Mouse (Mus musculus): ENCODE measurements around the gene Nek4. TPM values are rescaled to one million over a fixed set of nuclear protein-coding genes. Genes with fewer than 3 reads are reported as not detected.

Gene Nek4
- 11.9 and 12.3 TPM in 2 replicates for polyA plus RNA-seq (2014; fragmentation: Nextera tagmentation; extraction: Ambion mirVana)

DNA sequence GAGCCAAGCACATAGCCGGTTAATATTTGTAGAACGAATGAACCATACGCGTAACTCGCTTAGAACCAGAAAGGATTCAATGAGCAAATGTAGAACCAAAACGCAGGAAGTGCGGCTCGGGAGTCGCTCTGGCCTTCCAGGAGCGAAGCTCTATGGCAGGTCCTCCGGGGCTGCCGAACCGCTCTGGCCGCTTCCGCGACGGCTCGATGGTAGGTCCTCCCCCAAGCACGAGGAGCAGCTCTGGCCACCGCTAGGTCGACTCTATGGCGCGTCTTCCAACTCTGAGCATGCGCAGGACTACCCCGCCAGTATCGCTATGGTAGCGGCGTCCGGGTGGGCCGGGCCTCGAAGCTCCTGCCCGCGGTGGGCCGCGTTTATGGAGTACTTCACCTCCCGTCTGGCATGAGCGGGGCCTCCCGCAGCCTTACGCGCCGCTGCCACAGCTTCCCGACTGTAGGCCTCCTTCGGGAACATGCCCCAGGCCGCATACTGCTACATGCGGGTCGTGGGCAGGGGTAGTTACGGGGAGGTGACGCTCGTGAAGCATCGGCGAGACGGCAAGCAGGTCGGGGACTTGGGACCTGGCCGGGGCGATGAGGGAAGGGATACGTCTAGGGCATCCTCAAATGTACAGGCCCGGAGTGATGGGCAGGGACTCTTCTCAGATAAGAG is at the start of gene Nek4:
TSS of gene Nek4 (plus strand) at position 224 of the 672 bp plus-strand sequence.
- peak; percentile 43 for TF ChIP-seq CTCF (IDR thresholded peaks at IDR 0.05; ENCODE audit: low read depth)
- DNase-seq (peak; percentile 99), ATAC-seq (ENCODE audit: insufficient read depth) (peak; percentile 100)
- Histone ChIP-seq H3K9me3 (ENCODE audit: low read depth, low read length) (no peaks in the 10 kb centered on the region), H3K36me3 (ENCODE audit: insufficient read depth) (peaks cover 4% of the 10 kb centered on the region; the same call in 1 of the 2 replicates), H3K4me1 (ENCODE audit: insufficient read depth) (0 out of 2 replicates have a peak, but pooled peaks cover 3% of the 10 kb centered on the region), H3K9ac (peak within 1 kb of the TSS; percentile 79), H3K27ac (ENCODE audit: low read depth) (peak within 1 kb of the TSS; percentile 62; the same call in 1 of the 2 replicates), H3K4me2 (peak within 1 kb of the TSS; percentile 76), H3K27me3 (ENCODE audit: insufficient read depth, low read length) (no peaks in the 10 kb centered on the region), H3K4me3 (ENCODE audit: low read depth, low read length) (peak within 1 kb of the TSS; percentile 71)
- under 1% methylated on average over 57 of the region's 57 CpGs for WGBS

DNA sequence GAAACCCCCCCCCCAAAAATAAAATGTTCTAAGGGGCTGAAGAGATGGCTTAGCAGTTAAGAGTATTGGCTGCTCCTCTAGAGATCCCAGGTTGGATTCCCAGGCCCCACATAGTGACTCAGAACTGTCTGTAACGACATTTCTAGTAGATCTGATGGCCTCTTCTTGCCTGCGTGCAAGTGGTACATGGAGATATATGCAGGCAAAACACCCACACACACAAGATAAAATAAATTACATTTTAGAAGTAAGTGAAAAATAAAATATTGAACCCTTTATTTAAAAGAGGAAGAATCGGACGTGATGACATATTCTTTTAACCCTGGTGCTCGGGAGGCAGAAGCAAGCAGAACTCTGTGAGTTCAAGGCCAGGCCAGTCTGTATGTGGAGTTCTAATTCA is 48.5 kb upstream of the Nek4 start:
- no peaks in the 10 kb centered on the region for H3K27me3 ChIP-seq (ENCODE audit: insufficient read depth, low read length)
- no peak for DNase-seq
- H3K4me1 ChIP-seq (ENCODE audit: insufficient read depth) = no peaks in the 10 kb centered on the region
- 79% methylated on average over 5 of the region's 5 CpGs for WGBS
- no peaks in the 10 kb centered on the region for H3K9me3 ChIP-seq (ENCODE audit: low read depth, low read length)
- no peak overlapping the region for H3K4me2 ChIP-seq
- H3K4me3 ChIP-seq (ENCODE audit: low read depth, low read length) = no peak overlapping the region
- H3K27ac ChIP-seq (ENCODE audit: low read depth) = no peak overlapping the region
- ATAC-seq (ENCODE audit: insufficient read depth) = no peak
- H3K36me3 ChIP-seq (ENCODE audit: insufficient read depth) = no peaks in the 10 kb centered on the region
- no peak for TF ChIP-seq CTCF (IDR thresholded peaks at IDR 0.05; ENCODE audit: low read depth)
- H3K9ac ChIP-seq = no peak overlapping the region

DNA sequence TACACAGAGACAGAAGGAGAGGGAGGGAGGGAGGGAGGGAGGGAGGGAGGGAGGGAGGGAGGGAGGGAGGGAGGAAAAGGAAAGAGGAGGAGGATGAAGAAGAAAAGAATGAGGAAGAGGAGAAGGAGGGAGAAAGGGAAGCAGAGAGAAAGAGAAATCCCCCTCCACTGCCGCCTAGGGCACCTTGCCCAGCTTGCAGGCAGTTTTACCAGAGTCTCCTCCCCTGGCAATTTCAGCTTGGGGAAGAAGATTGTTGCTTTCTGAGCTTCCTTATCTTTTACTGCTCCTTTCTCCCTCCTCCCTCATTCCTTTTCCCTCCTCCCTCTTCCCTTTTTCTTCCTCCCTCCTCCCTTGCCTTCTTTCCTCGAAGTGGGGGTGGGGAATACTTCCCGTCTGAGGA is 48.1 kb upstream of the Nek4 start:
- no peaks in the 10 kb centered on the region for H3K36me3 ChIP-seq (ENCODE audit: insufficient read depth)
- no peak overlapping the region for H3K9ac ChIP-seq
- DNase-seq (no peak), ATAC-seq (ENCODE audit: insufficient read depth) (no peak)
- no peaks in the 10 kb centered on the region for H3K4me1 ChIP-seq (ENCODE audit: insufficient read depth)
- WGBS = 62% methylated on average over 3 of the region's 3 CpGs
- no peak overlapping the region for H3K27ac ChIP-seq (ENCODE audit: low read depth)
- H3K4me3 ChIP-seq (ENCODE audit: low read depth, low read length) = no peak overlapping the region
- TF ChIP-seq CTCF (IDR thresholded peaks at IDR 0.05; ENCODE audit: low read depth) = no peak
- no peak overlapping the region for H3K4me2 ChIP-seq
- H3K27me3 ChIP-seq (ENCODE audit: insufficient read depth, low read length) = no peaks in the 10 kb centered on the region
- H3K9me3 ChIP-seq (ENCODE audit: low read depth, low read length) = no peaks in the 10 kb centered on the region

DNA sequence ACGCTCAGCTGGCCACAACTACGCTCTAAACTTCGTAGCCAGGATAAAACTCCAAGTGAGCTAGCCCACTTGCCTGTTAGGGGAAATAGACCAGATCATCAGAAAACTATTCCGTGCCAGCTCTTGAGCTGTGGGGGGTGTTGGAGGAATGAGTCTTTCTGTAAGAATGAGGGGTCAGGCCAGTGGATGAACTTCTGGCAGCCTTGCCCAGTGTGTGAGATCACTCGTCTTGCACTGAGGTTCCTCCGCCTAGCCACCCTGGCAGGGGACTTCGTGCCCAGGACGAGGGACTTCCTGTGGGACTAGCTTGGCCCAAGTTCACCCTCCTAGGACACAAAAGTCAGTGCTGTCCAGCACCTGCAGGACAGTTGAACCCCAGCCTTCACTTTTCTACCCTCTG is 46.9 kb upstream of the Nek4 start:
- Histone ChIP-seq H3K4me1 (ENCODE audit: insufficient read depth) (no peaks in the 10 kb centered on the region), H3K4me3 (ENCODE audit: low read depth, low read length) (no peak overlapping the region), H3K27ac (ENCODE audit: low read depth) (no peak overlapping the region), H3K9ac (no peak overlapping the region), H3K9me3 (ENCODE audit: low read depth, low read length) (no peaks in the 10 kb centered on the region), H3K4me2 (no peak overlapping the region), H3K27me3 (ENCODE audit: insufficient read depth, low read length) (no peaks in the 10 kb centered on the region), H3K36me3 (ENCODE audit: insufficient read depth) (no peaks in the 10 kb centered on the region)
- WGBS = 74% methylated on average over 8 of the region's 8 CpGs
- DNase-seq (no peak), ATAC-seq (ENCODE audit: insufficient read depth) (no peak)
- no peak for TF ChIP-seq CTCF (IDR thresholded peaks at IDR 0.05; ENCODE audit: low read depth)

DNA sequence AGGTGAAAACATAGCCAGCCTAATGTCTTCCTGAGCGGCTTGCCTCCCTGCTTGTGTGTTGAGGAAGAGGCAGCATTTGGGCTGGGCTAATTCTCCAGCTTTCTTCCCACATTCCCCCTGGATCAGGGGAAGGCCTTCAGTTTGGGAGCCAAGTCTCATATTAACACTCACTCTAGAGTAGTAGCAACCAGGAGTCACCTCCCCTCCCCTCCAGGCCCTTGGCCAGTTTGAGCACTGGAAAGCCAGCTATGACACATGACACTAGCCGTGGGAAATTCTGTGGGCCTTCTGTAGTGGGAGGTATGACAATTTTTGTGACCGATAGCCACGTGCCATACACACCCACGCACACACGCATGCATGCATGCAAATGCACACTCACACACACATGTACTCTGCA is 45.2 kb upstream of the Nek4 start:
- H3K4me1 ChIP-seq (ENCODE audit: insufficient read depth) = no peaks in the 10 kb centered on the region
- no peak for TF ChIP-seq CTCF (IDR thresholded peaks at IDR 0.05; ENCODE audit: low read depth)
- H3K27ac ChIP-seq (ENCODE audit: low read depth) = no peak overlapping the region
- no peak for ATAC-seq (ENCODE audit: insufficient read depth)
- no peaks in the 10 kb centered on the region for H3K9me3 ChIP-seq (ENCODE audit: low read depth, low read length)
- 84% methylated on average over 6 of the region's 6 CpGs for WGBS
- no peaks in the 10 kb centered on the region for H3K36me3 ChIP-seq (ENCODE audit: insufficient read depth)
- DNase-seq = peak; percentile 48
- H3K9ac ChIP-seq = no peak overlapping the region
- no peak overlapping the region for H3K4me3 ChIP-seq (ENCODE audit: low read depth, low read length)
- no peaks in the 10 kb centered on the region for H3K27me3 ChIP-seq (ENCODE audit: insufficient read depth, low read length)
- no peak overlapping the region for H3K4me2 ChIP-seq

DNA sequence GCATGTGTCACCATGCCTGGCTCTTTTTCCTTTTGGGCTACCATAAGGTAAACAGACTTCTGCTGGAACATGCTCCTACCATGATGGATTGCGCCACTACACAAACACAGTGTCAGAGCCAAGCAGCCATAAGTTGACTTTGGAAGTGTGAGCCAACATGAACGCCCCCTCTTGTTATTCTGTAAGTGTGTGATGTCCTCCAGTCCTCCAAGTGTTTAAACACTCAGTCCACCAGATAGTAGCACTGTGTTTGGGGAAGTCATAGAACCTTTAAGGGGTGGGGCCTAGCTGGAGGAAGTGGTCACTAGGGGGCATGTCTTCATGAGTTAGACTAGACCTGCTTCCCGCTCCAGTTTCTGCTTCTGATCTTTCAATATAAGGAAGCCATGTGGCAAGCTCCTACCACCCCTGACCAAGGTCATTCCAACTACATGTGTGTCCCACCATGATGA is 43.3 kb upstream of the Nek4 start:
- peak; percentile 87 for DNase-seq
- H3K27ac ChIP-seq (ENCODE audit: low read depth) = no peak overlapping the region

DNA sequence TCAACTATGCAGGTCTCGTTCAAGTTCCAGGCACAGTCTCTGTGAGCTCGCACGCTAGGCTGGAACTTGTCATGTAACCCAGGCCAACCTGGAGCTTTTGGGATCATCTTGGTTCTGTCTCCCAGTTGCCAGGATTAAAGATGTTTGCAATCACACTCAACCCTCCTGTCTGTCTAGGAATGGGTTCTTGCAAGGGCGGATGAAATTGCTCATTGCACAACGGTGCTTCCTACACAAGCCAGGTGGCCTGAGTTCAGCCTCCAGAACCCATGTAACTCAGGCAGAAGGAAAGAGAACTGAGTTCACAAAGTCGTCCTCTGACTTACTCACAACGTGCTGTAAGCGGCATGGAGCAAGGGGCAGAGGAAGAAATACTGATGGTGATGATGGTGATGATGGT is 40.0 kb upstream of the Nek4 start:
- no peak for DNase-seq
- H3K4me2 ChIP-seq = no peak overlapping the region
- no peak for ATAC-seq (ENCODE audit: insufficient read depth)
- H3K9me3 ChIP-seq (ENCODE audit: low read depth, low read length) = no peaks in the 10 kb centered on the region
- 85% methylated on average over 8 of the region's 8 CpGs for WGBS
- H3K36me3 ChIP-seq (ENCODE audit: insufficient read depth) = no peaks in the 10 kb centered on the region
- no peak overlapping the region for H3K9ac ChIP-seq
- H3K27ac ChIP-seq (ENCODE audit: low read depth) = no peak overlapping the region
- no peak for TF ChIP-seq CTCF (IDR thresholded peaks at IDR 0.05; ENCODE audit: low read depth)
- H3K4me3 ChIP-seq (ENCODE audit: low read depth, low read length) = no peak overlapping the region
- H3K27me3 ChIP-seq (ENCODE audit: insufficient read depth, low read length) = no peaks in the 10 kb centered on the region
- no peaks in the 10 kb centered on the region for H3K4me1 ChIP-seq (ENCODE audit: insufficient read depth)

More for the DNA sequence above, 43.3 kb upstream of the Nek4 start:
- Histone ChIP-seq H3K27me3 (ENCODE audit: insufficient read depth, low read length) (no peaks in the 10 kb centered on the region), H3K4me2 (no peak overlapping the region), H3K36me3 (ENCODE audit: insufficient read depth) (no peaks in the 10 kb centered on the region), H3K4me1 (ENCODE audit: insufficient read depth) (no peaks in the 10 kb centered on the region), H3K9ac (no peak overlapping the region), H3K4me3 (ENCODE audit: low read depth, low read length) (no peak overlapping the region), H3K9me3 (ENCODE audit: low read depth, low read length) (no peaks in the 10 kb centered on the region)
- peak; percentile 46; the same call in 1 of the 2 replicates for TF ChIP-seq CTCF (IDR thresholded peaks at IDR 0.05; ENCODE audit: low read depth)
- ATAC-seq (ENCODE audit: insufficient read depth) = peak; percentile 96
- 21% methylated on average over 3 of the region's 3 CpGs for WGBS
